Mouse (Mus musculus) embryonic facial prominence, embryonic 15.5 days (tissue): ENCODE results near the gene Mcpt9. TPM values are rescaled to one million over a fixed set of nuclear protein-coding genes. Genes with fewer than 3 reads are reported as not detected.
"Not testable (repeated sequence)": the region's sequence is repeated elsewhere in the genome, so short reads cannot be mapped to it uniquely, and the experiment has no call there.

ENCODE experiments used
- ATAC-seq: fragments of 200-750 bp; cut with Nextera tagmentation; 2 replicates; pipeline ENCODE4 v1.8.0; 2017; ENCODE audit warnings: low read depth, moderate TSS enrichment; ENCODE audit not compliant: insufficient number of reproducible peaks, low FRiP score, low TSS enrichment
- H3K27ac ChIP-seq: fragments of 300-500 bp; sonication (generic); replicated peaks from 2 replicates; pipeline ENCODE4 v1.5.1; 2015; ENCODE audit warnings: mild to moderate bottlenecking, inconsistent platforms
- H3K27me3 ChIP-seq: fragments of 300-500 bp; sonication (generic); 2 replicates; pipeline ENCODE4 v1.6.1; 2015; ENCODE audit warnings: inconsistent platforms
- H3K36me3 ChIP-seq: fragments of 300-500 bp; sonication (generic); 2 replicates; pipeline ENCODE4 v1.6.1; 2015; ENCODE audit warnings: mild to moderate bottlenecking, inconsistent platforms
- H3K4me1 ChIP-seq: fragments of 300-500 bp; sonication (generic); 2 replicates; pipeline ENCODE4 v1.6.1; 2015; ENCODE audit warnings: inconsistent platforms
- H3K4me2 ChIP-seq: fragments of 300-500 bp; sonication (generic); replicated peaks from 2 replicates; pipeline ENCODE4 v1.6.1; 2015; ENCODE audit warnings: mild to moderate bottlenecking, inconsistent platforms
- H3K4me3 ChIP-seq: fragments of 300-500 bp; sonication (generic); replicated peaks from 2 replicates; pipeline ENCODE4 v1.5.1; 2015; ENCODE audit warnings: mild to moderate bottlenecking, inconsistent platforms
- H3K9ac ChIP-seq: fragments of 300-500 bp; sonication (generic); 2 replicates; pipeline ENCODE4 v1.6.1; 2015; ENCODE audit warnings: inconsistent platforms
- H3K9me3 ChIP-seq: fragments of 300-500 bp; sonication (generic); replicated peaks from 2 replicates; pipeline ENCODE4 v1.6.1; 2016; ENCODE audit warnings: inconsistent platforms
- WGBS: fragments of 180-500 bp; shearing (Covaris S2); methylation state at CpG from one replicate; pipeline ENCODE4 v1.1.7; 2015; 5-methylcytosine and 5-hydroxymethylcytosine counted together
- polyA plus RNA-seq: library from polyadenylated mRNA; unstranded; fragments of >200 nt; fragmentation: Nextera tagmentation; extraction: Ambion mirVana; gene quantifications from 2 replicates; pipeline ENCODE4 v1.2.1, GENCODE M21; 2015

Mcpt9 gene
- polyA plus RNA-seq = not detected in 2 replicates

- not testable (repeated sequence) for H3K9me3 ChIP-seq, H3K27ac ChIP-seq, H3K4me3 ChIP-seq, H3K27me3 ChIP-seq, H3K9ac ChIP-seq, ATAC-seq, H3K4me2 ChIP-seq, H3K4me1 ChIP-seq, H3K36me3 ChIP-seq
- WGBS = 72% methylated on average over 3 of the region's 3 CpGs
Observed at GRCm38 (mm10) chr14:56030395-56030794, at the start of gene Mcpt9. TSS of gene Mcpt9 (minus strand) at chr14:56030495.

DNA sequence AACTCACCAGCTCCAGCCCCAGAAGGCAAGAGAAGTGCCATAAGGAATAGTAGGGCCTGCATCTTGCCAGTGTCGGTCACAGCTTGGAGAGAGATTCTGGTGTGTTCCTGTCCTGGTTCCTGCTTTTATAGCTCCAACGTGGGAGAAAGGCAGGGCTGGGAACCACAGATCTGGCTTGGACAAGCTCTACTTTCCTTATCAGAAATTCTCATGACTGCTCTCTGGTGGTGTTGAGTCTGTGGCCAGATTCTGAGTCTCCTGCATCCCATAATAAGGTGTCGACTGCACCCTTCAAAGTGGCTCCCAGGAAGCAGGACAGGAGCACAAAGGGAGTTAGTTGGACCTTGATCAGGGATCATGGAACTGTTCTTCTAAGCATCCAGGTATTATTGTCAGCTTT lies 31.9 kb upstream of the Mcpt9 start, which contains the start of gene Mcpt4:
Gene Mcpt4, minus strand, starts transcription at position 101 of the 400 bp plus-strand sequence.
- H3K4me2 ChIP-seq, H3K4me3 ChIP-seq, H3K9ac ChIP-seq, ATAC-seq, H3K4me1 ChIP-seq, H3K27ac ChIP-seq, H3K36me3 ChIP-seq, H3K27me3 ChIP-seq, H3K9me3 ChIP-seq: not testable (repeated sequence)
- WGBS = 68% methylated on average over 3 of the region's 3 CpGs

DNA sequence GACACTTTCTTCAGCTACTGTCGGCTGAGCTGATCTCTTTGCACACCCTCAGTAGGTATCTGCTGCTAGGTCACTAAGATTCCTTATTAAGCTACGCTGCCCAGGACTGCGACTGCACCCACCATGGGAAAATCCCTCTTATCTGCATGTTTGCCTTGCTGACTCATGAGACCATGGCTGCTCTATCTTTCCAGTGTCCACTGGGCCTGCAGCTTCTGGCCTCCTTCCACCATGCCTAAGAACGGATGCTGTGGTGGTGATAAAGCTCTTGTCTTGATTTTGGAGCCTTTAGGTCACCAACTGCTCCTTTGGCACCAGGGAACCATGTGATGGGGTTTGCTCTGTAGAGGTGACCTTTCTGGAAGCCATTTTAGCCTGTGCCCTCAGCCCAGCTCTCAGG lies 27.4 kb upstream of the Mcpt9 start:
- Histone ChIP-seq H3K9ac (no peak overlapping the region), H3K4me3 (no peak overlapping the region), H3K9me3 (no peaks in the 10 kb centered on the region), H3K4me2 (no peak overlapping the region), H3K36me3 (no peaks in the 10 kb centered on the region), H3K4me1 (no peaks in the 10 kb centered on the region), H3K27ac (no peak overlapping the region), H3K27me3 (no peaks in the 10 kb centered on the region)
- ATAC-seq = no peak
- 79% methylated on average over 4 of the region's 4 CpGs for WGBS

DNA sequence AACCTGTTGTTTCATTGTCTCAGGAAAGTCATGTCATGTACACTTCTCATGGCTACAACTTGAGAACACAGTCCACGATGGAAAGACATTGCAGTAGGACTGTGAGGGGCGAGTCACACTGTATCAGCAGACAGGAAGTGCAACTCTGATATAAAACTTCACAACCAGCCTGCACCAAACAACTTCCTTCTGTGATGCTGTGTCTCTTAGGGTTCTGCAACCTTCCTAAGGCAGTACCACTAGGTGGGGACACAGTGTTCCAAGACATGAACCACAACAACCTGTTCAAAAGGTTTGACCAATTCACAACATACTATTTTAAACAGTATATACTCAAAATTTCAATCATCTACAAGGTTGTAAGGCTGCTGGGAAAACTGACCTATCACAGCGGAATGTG lies 25.1 kb upstream of the Mcpt9 start:
- no peak for ATAC-seq
- no peak overlapping the region for H3K4me3 ChIP-seq
- H3K36me3 ChIP-seq = no peaks in the 10 kb centered on the region
- H3K27ac ChIP-seq = no peak overlapping the region
- H3K9me3 ChIP-seq = no peaks in the 10 kb centered on the region
- 72% methylated on average over 3 of the region's 3 CpGs for WGBS
- H3K27me3 ChIP-seq = no peaks in the 10 kb centered on the region
- H3K4me2 ChIP-seq = no peak overlapping the region
- no peaks in the 10 kb centered on the region for H3K4me1 ChIP-seq
- H3K9ac ChIP-seq = no peak overlapping the region

DNA sequence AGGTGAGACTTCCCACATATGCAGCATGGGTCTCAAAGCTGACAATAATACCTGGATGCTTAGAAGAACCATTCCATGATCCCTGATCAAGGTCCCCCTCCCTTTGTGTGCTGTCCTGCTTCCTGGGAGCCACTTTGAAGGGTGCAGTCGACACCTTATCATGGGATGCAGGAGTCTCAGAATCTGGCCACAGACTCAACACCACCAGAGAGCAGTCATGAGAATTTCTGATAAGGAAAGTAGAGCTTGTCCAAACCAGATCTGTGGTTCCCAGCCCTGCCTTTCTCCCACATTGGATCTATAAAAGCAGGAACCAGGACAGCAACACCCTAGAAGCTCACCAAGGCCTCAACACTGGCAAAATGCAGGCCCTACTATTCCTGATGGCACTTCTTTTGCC lies 11.5 kb upstream of the Mcpt9 start, which contains the start of gene Mcpt2:
Gene Mcpt2, plus strand, starts transcription at position 250 of the 400 bp plus-strand sequence.
- ATAC-seq, H3K9me3 ChIP-seq, H3K27ac ChIP-seq, H3K9ac ChIP-seq, H3K4me1 ChIP-seq, H3K36me3 ChIP-seq, H3K27me3 ChIP-seq, H3K4me3 ChIP-seq, H3K4me2 ChIP-seq: not testable (repeated sequence)
- WGBS = 77% methylated on average over 1 of the region's 1 CpGs

GRCm38 (mm10) chr14:56034433-56034832 lies 4.1 kb upstream of the Mcpt9 start:
- Histone ChIP-seq H3K36me3 (no peaks in the 10 kb centered on the region), H3K9me3 (no peaks in the 10 kb centered on the region), H3K4me1 (no peaks in the 10 kb centered on the region), H3K4me3 (no peak overlapping the region), H3K4me2 (no peak overlapping the region), H3K9ac (no peak overlapping the region), H3K27me3 (no peaks in the 10 kb centered on the region), H3K27ac (no peak overlapping the region)
- no peak for ATAC-seq
- WGBS = 70% methylated on average over 2 of the region's 2 CpGs

DNA sequence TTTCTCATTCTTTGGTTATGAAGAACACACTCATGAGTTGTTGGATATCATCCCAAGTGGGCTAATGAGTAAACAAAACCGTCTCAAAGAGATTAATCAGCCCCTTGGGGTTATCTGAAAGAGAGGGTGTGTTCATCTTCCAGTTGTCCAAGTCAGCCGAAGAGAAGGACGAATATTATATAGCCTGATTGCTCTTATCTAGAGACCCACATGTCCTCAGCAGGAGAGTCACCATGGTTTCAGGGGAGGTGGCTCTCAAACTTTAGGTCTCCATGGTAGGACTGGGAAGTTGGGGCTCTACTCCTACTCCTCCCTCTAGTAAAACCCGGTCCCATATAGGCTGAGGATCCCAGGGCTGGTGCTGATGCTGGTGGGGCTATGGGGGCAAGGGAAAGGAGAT lies 9.0 kb downstream of the Mcpt9 start:
- not testable (repeated sequence) for H3K4me1 ChIP-seq, H3K4me2 ChIP-seq, H3K27ac ChIP-seq, H3K4me3 ChIP-seq, H3K36me3 ChIP-seq, ATAC-seq, H3K9me3 ChIP-seq, H3K9ac ChIP-seq, H3K27me3 ChIP-seq
- 79% methylated on average over 4 of the region's 4 CpGs for WGBS

GRCm38 (mm10) chr14:56019446-56019845 lies 10.8 kb downstream of the Mcpt9 start:
- no peak for ATAC-seq
- Histone ChIP-seq H3K4me2 (no peak overlapping the region), H3K36me3 (no peaks in the 10 kb centered on the region), H3K9ac (no peak overlapping the region), H3K4me3 (no peak overlapping the region), H3K9me3 (no peaks in the 10 kb centered on the region), H3K27me3 (no peaks in the 10 kb centered on the region), H3K27ac (no peak overlapping the region), H3K4me1 (no peaks in the 10 kb centered on the region)
- 70% methylated on average over 1 of the region's 1 CpGs for WGBS

GRCm38 (mm10) chr14:56017671-56018070 lies 12.6 kb downstream of the Mcpt9 start, which contains the start of gene Mcpt1:
TSS of gene Mcpt1 (plus strand) at chr14:56017971.
- H3K4me2 ChIP-seq, H3K9me3 ChIP-seq, H3K36me3 ChIP-seq, ATAC-seq, H3K4me1 ChIP-seq, H3K9ac ChIP-seq, H3K27me3 ChIP-seq, H3K27ac ChIP-seq, H3K4me3 ChIP-seq: not testable (repeated sequence)
- WGBS = 79% methylated on average over 3 of the region's 3 CpGs

DNA sequence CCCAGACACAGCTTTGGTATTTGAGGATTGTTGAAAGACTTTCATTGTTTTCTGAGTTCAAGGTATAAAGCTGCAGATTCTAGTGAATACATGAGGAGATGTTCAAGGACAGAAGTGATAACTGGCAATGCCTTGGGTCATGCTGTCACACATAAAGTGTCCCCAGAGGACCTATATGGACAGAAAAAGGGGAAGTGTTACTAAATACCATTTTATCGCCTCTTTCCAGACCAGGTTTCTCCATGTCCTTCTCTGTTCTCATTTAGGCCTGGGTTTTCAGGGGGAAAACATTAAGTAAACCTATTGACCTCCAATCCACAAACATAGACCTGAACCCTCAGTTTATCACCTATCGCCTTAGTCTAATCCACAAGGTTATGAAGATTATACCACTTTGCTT lies 16.4 kb downstream of the Mcpt9 start:
- no peaks in the 10 kb centered on the region for H3K4me1 ChIP-seq
- no peak overlapping the region for H3K4me2 ChIP-seq
- H3K4me3 ChIP-seq = no peak overlapping the region
- ATAC-seq = no peak
- WGBS = 90% methylated on average over 2 of the region's 2 CpGs
- no peaks in the 10 kb centered on the region for H3K36me3 ChIP-seq
- H3K9ac ChIP-seq = no peak overlapping the region
- no peaks in the 10 kb centered on the region for H3K27me3 ChIP-seq
- no peaks in the 10 kb centered on the region for H3K9me3 ChIP-seq
- H3K27ac ChIP-seq = no peak overlapping the region

- WGBS = 66% methylated on average over 3 of the region's 3 CpGs
- ATAC-seq = no peak
Observed at GRCm38 (mm10) chr14:56013147-56013546, 17.1 kb downstream of the Mcpt9 start.

DNA sequence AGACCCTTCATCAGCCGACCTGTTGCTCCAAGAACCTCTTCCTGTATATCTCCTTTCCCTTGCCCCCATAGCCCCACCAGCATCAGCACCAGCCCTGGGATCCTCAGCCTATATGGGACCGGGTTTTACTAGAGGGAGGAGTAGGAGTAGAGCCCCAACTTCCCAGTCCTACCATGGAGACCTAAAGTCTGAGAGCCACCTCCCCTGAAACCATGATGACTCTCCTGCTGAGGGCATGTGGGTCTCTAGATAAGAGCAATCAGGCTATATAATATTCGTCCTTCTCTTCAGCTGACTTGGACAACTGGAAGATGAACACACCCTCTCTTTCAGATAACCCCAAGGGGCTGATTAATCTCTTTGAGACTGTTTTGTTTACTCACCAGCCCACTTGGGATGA lies 42.8 kb downstream of the Mcpt9 start:
- not testable (repeated sequence) for ATAC-seq
- 83% methylated on average over 2 of the region's 3 CpGs for WGBS

More at GRCm38 (mm10) chr14:56013147-56013546, 17.1 kb downstream of the Mcpt9 start:
- no peaks in the 10 kb centered on the region for H3K4me1 ChIP-seq
- no peak overlapping the region for H3K9ac ChIP-seq
- H3K36me3 ChIP-seq = no peaks in the 10 kb centered on the region
- no peaks in the 10 kb centered on the region for H3K27me3 ChIP-seq
- no peak overlapping the region for H3K4me2 ChIP-seq
- no peak overlapping the region for H3K4me3 ChIP-seq
- no peak overlapping the region for H3K27ac ChIP-seq
- no peaks in the 10 kb centered on the region for H3K9me3 ChIP-seq

More for the DNA sequence above, 42.8 kb downstream of the Mcpt9 start:
- not testable (repeated sequence) for H3K27me3 ChIP-seq, H3K36me3 ChIP-seq, H3K4me1 ChIP-seq, H3K9me3 ChIP-seq, H3K4me3 ChIP-seq, H3K27ac ChIP-seq, H3K4me2 ChIP-seq, H3K9ac ChIP-seq
